Mouse (Mus musculus) natural killer cell, adult 2 months (primary cell): ENCODE data around the gene Zfp512.
"Not testable (repeated sequence)": the region's sequence is repeated elsewhere in the genome, so short reads cannot be mapped to it uniquely, and the experiment has no call there.

Experiments
- DNase-seq, 2 experiments: peaks; one replicate each; pipeline ENCODE4 v3.0.0; 2022; ENCODE audit warnings: low spot score in 2 of 2

Gene Zfp512

GRCm38 (mm10) chr5:31451878-31452561 is at the start of gene Zfp512:
TSS of gene Zfp512 (plus strand) at chr5:31452431.
- peak; percentile 93 for DNase-seq

GRCm38 (mm10) chr5:31434727-31435126 is 17.5 kb upstream of the Zfp512 start:
- DNase-seq = not testable (repeated sequence)

DNA sequence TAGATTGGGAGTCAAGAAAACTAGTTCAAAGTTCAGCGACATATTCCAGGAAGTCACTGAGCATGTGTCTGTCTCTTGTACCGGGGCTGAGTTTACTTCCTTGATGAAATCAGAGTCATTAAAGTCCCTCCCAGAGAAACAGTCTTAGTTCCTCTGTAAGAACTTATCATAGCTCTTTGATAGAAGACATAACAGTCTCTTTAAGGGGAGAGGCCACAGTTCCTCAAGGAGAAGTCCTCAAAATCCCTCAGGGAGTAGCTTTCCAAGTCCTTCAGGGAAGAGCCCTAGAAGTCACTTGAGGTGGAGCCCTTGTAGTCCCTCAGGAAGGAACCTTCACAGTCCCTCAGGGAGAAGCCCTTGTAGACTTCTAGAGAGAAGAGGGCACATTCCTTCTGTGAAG is 895 bp upstream of the Zfp512 start:
- peak in 1 of 2 experiments; percentile 9 for DNase-seq

GRCm38 (mm10) chr5:31452562-31452878 is 289 bp downstream of the Zfp512 start:
- DNase-seq = no peak

DNA sequence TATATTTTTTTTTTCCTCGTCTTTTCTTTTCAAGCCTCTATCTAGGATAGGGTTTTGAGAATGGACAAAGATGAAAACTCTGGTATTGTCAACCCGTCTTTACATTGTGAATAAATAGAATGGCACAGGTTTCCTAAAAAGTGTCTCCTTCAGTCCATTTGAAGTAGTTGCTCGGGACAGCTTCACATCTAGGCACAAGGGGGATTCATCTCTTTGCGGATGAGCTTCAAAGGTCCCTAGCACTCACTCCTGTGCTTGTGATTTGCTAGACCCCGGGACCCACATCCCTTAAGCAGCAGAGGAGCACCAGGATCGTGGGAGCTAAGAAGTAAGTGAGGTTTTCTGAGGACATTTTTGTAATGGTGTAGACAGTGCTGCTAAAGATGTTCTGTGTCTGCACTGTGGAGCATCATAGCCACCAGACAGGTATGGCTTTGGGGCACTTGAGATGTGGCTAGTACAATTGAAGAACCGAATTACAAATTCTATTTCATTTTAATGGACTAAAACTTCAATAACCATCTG is 717 bp downstream of the Zfp512 start:
- peak in 1 of 2 experiments; percentile 18 for DNase-seq

GRCm38 (mm10) chr5:31467798-31468197 is 15.6 kb downstream of the Zfp512 start:
- no peak for DNase-seq

DNA sequence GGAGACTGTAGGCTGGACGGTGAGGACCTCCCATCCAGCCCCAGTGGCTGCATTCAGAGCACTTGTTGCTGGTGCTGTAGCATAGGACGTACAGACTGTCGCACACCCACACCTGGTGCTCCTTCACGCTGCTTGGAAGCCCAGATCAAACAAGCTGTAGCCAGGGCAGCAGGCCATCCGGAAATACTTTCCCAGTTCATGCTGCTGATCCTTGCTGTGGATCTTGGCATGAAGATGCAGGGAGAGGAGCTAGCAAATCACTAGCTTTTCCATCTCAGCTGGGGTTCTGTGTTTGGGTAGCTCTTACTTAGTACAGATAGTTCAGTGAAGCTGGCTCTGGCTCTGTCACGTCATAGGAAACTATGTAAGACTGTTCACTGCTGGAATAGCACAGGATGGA is 17.5 kb downstream of the Zfp512 start:
- DNase-seq = no peak

- peak; percentile 49 to 62 for DNase-seq
These were observed 18.1 kb downstream of the Zfp512 start for GRCm38 (mm10) chr5:31470334-31470733.

- DNase-seq = no peak
These were observed 28.3 kb downstream of the Zfp512 start for GRCm38 (mm10) chr5:31480536-31480935.

- no peak for DNase-seq
These were observed 33.2 kb downstream of the Zfp512 start, which contains the start of gene 4930548H24Rik for GRCm38 (mm10) chr5:31485440-31485839. TSS of gene 4930548H24Rik (plus strand) at chr5:31485740.

DNA sequence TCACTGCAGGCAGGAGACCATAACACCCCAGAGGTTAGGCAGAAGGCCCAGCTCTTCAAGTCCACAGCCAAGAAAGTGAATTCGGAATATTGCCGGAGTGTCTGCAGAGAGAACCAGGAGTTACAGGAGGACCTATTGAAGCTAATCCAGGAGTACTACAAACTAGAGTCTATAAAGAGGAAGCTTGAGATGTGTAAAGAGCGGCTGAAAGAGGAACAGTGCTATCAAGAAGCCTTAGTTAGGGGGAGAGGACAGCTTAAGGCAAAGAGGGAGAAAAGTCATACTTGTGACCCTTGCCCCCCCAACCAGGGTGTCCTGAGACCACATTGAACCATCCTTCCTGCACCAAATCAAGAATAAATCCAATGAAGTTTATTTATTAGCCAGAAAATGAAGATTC is 35.7 kb downstream of the Zfp512 start:
- DNase-seq = no peak

DNA sequence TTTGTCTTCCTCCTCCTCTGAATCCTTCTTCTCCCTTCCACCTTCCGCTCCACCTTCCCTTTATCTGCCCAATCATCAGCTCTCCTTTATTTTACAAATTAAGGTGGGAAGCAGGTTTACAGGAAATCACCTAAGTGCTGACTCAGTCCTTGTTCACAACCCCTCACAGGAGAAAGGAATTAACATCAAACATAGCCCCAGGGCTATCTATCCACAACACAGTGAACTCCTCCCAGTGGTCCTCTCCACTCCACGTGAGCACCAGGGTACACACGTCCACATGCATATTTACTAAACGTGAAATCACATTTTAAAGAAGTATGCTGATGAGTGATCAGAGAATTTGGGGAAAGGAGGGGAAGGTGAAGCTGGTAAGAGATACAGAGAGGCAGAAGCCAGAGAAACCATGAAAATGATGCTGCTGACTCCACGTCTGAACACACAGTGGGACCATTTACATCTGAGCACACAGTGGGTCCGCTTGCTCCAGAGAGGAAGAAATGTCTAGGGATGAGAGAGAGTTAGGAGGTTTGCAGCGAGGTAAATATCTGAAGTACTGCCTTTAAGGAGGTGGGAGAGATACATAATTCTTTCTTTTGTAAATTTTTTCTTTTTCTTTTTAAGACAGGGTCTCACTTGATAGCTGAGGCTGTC is 37.0 kb downstream of the Zfp512 start:
- no peak for DNase-seq

GRCm38 (mm10) chr5:31492031-31492430 is 39.8 kb downstream of the Zfp512 start:
- no peak for DNase-seq

DNA sequence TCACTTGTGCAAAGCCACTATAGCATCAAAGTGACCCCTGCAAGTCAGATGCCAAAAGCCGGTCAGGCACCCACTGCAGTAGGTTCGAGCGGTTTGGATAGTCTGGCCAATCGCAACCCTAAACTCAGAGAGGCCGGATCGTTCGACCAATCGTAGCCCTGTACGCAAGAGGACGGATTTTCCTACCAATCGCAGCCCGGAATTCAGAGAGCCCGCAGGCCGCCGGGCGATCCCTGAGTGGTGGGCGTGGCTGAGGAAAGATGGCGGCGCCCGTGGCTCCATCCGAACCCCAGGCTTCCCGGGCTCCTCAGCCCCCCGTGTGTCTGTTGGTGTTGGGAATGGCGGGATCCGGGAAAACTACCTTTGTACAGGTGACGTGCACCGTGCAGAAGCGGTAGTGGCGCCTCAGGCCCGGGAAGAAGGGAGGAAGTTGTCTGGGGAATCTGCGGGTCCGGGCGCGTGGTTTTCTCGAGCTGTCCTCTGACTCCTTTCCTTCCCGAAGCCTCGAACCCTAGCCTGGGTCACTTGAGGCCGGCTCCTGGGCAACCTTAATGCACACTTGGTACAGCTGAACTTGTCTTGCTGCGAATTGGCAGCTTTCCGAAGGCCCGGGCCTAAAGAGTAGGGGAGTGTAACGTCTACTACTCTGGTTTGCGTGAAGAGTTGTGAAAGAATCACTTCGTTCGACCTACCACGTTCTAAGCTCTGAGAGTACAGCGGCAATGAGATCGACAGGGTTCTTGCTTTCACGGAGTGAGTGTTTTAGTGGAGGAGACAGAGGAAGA is 42.5 kb downstream of the Zfp512 start, which contains the start of gene Gpn1:
Gpn1 (plus strand) TSS at position 229 of the 785 bp plus-strand sequence.
- peak; percentile 82 to 84 for DNase-seq

DNA sequence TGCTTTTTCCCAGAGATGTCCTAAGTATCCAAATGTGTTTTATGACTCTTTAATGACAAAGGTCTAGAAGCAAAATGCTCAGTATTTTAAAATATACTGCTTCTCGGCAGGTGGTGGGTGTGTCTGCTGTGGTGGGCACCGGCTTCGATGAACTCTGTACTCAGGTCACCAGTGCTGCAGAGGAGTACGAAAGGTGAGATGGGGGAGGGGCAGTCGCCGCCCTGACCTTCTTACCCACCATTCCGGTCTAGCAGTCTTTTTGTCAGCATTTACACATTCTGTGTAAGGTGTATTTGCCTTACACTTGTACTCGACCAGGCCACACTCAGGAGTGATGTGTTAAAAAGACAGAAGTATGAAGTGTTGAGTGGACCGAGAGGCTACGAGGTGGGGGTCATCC is 52.6 kb downstream of the Zfp512 start:
- no peak for DNase-seq

GRCm38 (mm10) chr5:31512481-31512880 is 60.2 kb downstream of the Zfp512 start:
- no peak for DNase-seq

- DNase-seq = no peak
These were observed 68.3 kb downstream of the Zfp512 start for GRCm38 (mm10) chr5:31520556-31520955.

- DNase-seq = peak; percentile 82 to 83
These were observed 74.3 kb downstream of the Zfp512 start, which contains the start of gene Slc4a1ap for GRCm38 (mm10) chr5:31526354-31527116. TSS of gene Slc4a1ap (plus strand) at chr5:31526995.

DNA sequence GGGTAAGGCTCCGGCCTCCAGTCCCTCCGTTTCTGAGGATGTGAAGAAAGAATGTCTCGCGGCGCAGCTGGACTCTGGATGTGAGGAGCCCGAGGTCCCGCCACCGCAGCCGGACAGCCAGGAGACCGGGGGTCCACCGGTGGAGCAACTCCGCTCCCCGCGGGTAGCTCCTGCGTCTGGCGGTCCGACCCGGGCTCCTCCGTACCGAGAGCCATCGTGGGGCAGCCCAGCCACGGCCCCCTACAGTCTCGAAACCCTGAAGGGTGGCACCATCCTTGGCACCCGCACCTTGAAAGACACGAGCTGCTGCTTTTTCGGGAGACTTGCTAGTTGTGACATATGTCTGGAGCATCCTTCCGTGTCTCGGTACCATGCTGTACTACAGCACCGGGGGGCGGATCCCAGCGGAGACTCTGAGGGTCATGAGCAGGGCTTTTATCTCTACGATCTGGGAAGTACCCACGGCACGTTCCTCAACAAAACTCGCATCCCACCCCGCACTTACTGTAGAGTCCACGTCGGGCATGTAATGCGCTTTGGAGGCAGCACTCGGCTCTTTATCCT is 75.0 kb downstream of the Zfp512 start:
- DNase-seq = no peak

- not testable (repeated sequence) for DNase-seq
These were observed 75.5 kb downstream of the Zfp512 start, which contains the start of gene Supt7l for GRCm38 (mm10) chr5:31527707-31528106. TSS of gene Supt7l (minus strand) at chr5:31527807.

DNA sequence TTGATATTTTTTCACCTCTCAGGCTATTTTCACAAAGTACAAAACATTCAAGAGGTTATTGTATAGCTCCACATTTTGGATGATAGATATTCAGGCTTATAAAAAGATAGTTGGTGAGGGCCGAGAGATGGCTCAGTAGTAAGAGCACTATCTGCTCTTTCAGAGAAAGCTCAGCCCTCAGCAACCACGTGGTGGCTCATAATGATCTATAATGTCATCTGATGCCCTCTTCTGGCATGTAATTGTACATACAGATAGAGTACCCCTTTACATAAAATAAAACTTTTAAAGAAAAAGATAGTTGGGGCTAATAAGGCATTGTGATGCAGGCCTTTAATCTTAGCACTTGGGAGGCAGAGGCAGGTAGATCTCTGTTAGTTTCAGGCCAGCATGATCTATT is 76.3 kb downstream of the Zfp512 start:
- DNase-seq = no peak
